Mouse (Mus musculus) right cerebral cortex, postnatal 14 days (tissue): ENCODE data around the gene St8sia4.
"Not testable (repeated sequence)": the region's sequence is repeated elsewhere in the genome, so short reads cannot be mapped to it uniquely, and the experiment has no call there.

Source experiments
- DNase-seq: peaks from one replicate; pipeline ENCODE4 v3.0.0; 2022

St8sia4 gene

GRCm38 (mm10) chr1:95591101-95591500, 76.3 kb downstream of the St8sia4 start:
- no peak for DNase-seq

GRCm38 (mm10) chr1:95590108-95590507, 77.3 kb downstream of the St8sia4 start:
- peak; percentile 23 for DNase-seq

DNA sequence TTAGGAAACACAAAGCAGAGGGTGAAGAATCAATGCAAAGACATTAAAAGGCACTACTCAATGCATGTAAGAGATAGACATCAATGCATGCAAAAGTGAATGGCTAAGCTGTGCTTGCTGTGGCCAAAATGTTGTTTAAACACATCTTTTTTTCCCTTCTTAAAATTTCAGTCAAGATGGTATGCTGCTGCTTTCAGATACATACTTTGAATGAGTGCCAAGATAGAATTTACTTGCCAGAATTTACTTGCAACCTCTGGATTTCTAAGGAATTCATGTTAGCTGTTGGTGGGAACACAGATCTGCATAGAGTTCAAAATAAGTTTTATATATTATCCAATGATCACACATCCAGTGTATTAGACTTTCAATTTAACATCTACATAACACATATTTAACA, 77.9 kb downstream of the St8sia4 start:
- DNase-seq: no peak

DNA sequence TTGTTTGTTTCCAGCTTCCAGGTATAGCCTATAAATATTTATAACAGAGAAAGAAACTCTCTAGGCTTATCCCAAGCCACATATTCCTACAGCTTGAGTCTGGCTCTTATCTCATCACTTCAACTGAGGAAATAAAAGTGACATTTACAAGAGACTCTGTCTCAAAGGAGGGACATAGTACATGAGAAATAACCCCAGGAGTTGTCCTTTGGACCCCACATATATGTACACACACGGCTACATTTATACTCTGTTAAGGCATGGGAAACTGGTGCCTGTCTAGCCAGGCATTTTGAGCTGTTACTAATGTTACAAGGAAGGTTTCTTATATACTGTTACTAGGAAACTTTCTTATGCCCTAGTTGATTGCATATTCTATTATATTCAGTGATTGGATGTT, 84.1 kb downstream of the St8sia4 start:
- DNase-seq: no peak

DNA sequence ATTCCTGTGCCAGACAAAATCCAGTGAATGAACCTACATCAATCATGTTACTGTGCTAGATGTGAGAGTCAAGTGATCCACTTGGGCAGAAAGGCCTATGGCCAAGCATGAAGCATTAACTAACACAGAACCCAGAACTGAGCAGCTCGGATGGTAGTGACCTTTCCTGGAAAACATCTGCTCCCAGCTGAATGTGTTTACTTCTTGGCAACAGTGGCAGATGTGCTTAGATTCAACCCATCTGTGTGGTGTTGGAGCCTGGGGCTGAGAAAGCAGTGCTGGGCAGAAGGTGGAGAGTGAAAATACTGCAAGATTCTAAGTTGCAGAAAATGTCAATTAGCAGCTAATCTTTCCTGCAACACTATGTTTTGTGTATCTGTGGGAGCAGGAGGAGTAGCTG, 85.1 kb downstream of the St8sia4 start:
- DNase-seq: no peak

- no peak for DNase-seq
Measured at GRCm38 (mm10) chr1:95572619-95573540, 94.5 kb downstream of the St8sia4 start.

DNA sequence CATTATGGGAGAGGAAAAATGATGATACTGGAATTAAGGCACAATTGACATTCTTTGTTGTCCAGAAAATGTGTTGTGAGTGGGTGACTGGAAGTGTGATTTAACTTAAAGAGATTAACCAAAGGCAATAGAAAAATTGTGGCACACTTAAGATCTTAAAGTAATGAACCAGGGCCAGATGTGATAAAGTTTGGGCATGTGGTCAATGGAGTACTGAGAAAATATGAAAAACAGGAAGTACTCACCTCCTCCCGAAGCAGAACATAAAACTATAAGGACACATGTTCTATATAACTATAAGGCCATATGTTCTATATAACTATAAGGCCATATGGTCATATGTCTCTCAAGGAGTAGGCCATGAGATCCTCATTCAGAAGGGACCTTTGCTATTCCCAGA, 96.3 kb downstream of the St8sia4 start:
- DNase-seq: no peak

DNA sequence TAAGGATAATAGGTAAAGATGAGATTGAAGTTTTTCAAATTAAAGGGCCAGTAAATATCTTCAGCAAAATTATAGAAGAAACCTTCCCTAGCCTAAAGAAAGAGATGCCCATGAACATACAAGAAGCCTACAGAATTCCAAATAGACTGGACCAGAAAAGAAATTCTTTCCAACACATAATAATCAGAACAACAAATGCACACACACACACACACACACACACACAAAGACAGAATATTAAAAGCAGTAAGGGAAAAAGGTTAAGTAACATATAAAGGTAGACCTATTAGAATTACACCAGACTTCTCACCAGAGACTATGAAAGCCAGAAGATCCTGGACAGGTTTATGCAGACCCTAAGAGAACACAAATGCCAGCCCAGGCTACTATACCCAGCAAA, 112.8 kb downstream of the St8sia4 start:
- DNase-seq: not testable (repeated sequence)

GRCm38 (mm10) chr1:95541460-95541859, 125.9 kb downstream of the St8sia4 start:
- no peak for DNase-seq
